Mouse (Mus musculus) testis, adult 2 months (tissue): ENCODE results near the gene Fam221b. TPM values are rescaled to one million over a fixed set of nuclear protein-coding genes. Genes with fewer than 3 reads are reported as not detected.

Experiments
- H3K27ac ChIP-seq: fragments of 200-500 bp; 2 replicates; pipeline ENCODE4 v1.5.1; 2012; ENCODE audit warnings: low read depth, low read length; ENCODE audit not compliant: control insufficient read depth, insufficient read depth
- H3K27me3 ChIP-seq: fragments of 200-500 bp; 2 replicates; pipeline ENCODE4 v1.6.1; 2012; ENCODE audit warnings: mild to moderate bottlenecking, low read length, moderate library complexity; ENCODE audit not compliant: control insufficient read depth, insufficient read depth
- H3K36me3 ChIP-seq: fragments of 200-500 bp; 2 replicates; pipeline ENCODE4 v1.6.1; 2012; ENCODE audit warnings: mild to moderate bottlenecking, low read length; ENCODE audit not compliant: control insufficient read depth, insufficient read depth
- H3K4me1 ChIP-seq: fragments of 200-500 bp; 2 replicates; pipeline ENCODE4 v1.6.1; 2012; ENCODE audit warnings: low read length; ENCODE audit not compliant: control insufficient read depth, insufficient read depth
- H3K4me3 ChIP-seq: fragments of 200-500 bp; 2 replicates; pipeline ENCODE4 v1.5.1; 2012; ENCODE audit warnings: low read depth, mild to moderate bottlenecking, low read length, moderate library complexity, mixed read lengths; ENCODE audit not compliant: control insufficient read depth
- CTCF ChIP-seq: fragments of 200-500 bp; IDR thresholded peaks from 2 replicates; pipeline ENCODE4 v1.5.1; 2012; ENCODE audit warnings: low read depth, mild to moderate bottlenecking, inconsistent platforms, low read length, moderate library complexity; ENCODE audit not compliant: control insufficient read depth, insufficient read depth, insufficient replicate concordance
- POLR2A ChIP-seq: fragments of 200-500 bp; IDR thresholded peaks from 2 replicates; pipeline ENCODE4 v1.6.1; 2012; ENCODE audit warnings: low read depth, mild to moderate bottlenecking, inconsistent platforms, low read length, moderate library complexity; ENCODE audit not compliant: control insufficient read depth
- polyA plus RNA-seq: library from polyadenylated mRNA; depleted of rRNA; stranded (reverse); fragments of >200 nt; gene quantifications from 2 replicates; pipeline ENCODE4 v1.2.3, GENCODE M21; 2012

The Fam221b gene
- polyA plus RNA-seq, 1 experiment, result 185 TPM

DNA sequence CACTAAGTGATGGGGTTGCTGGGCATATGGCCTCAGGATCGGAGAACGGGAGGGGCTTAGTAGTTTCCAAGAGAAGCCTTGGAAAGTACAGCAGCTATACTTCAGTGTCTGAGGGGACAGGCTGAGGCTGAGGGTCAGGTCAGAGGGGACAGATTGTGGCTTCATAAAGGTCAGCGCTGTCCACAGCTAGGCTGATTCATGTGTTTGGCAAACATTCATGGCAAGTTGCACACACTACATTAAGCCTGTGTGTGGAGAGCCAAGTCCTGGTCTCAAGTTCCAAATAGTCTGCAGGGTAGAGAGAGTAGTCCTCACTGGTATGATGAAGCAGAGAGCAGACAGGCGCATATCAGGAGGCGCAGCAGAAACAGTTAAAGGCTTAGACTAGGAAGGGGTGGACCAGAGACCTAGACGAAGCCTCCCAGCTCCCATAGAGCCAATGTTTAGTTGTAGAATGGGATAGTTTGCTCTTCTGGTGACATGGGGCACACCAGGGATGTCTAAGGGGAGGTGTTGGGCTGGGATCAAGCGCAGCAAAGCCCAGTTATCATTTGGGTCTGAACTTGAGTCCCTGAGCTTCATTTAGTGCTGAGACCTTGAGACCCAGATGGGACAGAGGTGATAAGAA, 10.6 kb upstream of the Fam221b start:
- Histone ChIP-seq H3K36me3 (no peaks in the 10 kb centered on the region; the same call in 1 of the 2 replicates), H3K27ac (no peak overlapping the region), H3K27me3 (no peaks in the 10 kb centered on the region), H3K4me1 (no peaks in the 10 kb centered on the region), H3K4me3 (no peak overlapping the region)
- TF ChIP-seq CTCF (no peak), POLR2A (no peak)

DNA sequence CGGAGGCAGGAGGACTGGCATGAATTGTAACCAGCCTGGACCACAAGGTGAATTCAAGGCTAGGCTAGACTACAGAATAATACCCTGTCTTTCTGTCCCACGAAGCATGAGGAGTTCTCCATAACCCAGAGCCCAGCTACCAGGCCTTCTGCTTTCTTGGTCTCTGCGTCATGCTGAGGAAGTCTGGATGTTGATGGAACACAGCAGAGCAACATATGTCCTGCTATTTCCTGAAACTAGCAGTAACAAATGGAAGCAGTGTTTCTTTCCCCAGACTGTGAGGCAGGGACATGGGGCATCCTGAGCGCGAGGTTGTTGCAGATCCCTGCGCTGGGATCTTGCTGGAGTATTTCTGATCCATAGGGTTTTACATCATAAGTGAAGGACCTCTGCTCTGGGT, 9.6 kb upstream of the Fam221b start:
- H3K36me3 ChIP-seq, result no peaks in the 10 kb centered on the region; the same call in none of the 2 replicates
- TF ChIP-seq POLR2A (no peak), CTCF (no peak)
- no peak overlapping the region for H3K27ac ChIP-seq
- H3K27me3 ChIP-seq, result no peaks in the 10 kb centered on the region
- no peaks in the 10 kb centered on the region for H3K4me1 ChIP-seq
- no peak overlapping the region for H3K4me3 ChIP-seq

DNA sequence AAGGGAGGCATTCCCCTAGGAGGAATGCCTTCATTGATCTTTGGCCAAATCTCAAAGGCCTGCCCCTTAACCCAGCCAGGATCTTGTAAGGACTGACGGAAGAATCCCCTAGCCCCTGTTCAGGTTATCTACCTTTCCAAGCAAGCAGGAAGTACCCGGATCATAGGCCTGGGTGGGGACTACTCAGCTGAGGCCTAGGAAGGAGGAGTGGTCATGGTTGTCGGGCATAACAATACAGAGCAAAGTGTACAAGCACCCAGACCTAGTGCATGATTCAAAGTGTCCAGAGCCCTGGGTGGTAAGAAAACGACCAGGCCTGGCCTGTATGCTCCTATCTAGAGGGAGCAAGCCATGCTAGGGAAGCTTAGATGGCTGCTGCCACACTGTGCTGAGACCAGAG, 6.7 kb upstream of the Fam221b start:
- no peak overlapping the region for H3K27ac ChIP-seq
- H3K27me3 ChIP-seq, result no peaks in the 10 kb centered on the region
- H3K36me3 ChIP-seq, result no peaks in the 10 kb centered on the region; the same call in none of the 2 replicates
- no peaks in the 10 kb centered on the region for H3K4me1 ChIP-seq
- no peak overlapping the region for H3K4me3 ChIP-seq
- TF ChIP-seq POLR2A (no peak), CTCF (no peak)

DNA sequence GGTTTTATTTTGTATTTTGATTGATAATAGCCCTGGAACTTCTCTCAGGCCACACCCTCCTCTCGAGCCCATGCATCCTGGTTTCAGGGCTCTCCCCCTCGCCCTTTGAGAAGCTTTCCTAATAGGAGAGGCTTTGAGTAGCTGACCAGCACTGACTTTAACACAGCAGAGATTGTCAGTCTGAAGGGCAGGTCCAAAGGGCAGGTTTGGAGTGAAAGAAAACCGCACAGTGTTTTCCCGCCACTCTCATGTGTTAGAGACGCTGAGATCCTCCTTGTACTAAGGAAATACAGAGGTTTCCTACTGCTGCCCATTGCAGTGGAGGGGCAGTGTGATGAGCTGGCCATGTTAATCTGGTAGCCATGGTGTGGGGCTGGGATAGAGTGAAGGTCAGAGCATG, 6.0 kb upstream of the Fam221b start:
- TF ChIP-seq CTCF, result no peak
- no peak for TF ChIP-seq POLR2A
- H3K27me3 ChIP-seq, result no peaks in the 10 kb centered on the region
- H3K27ac ChIP-seq, result no peak overlapping the region
- H3K4me1 ChIP-seq, result peaks cover 1% of the 10 kb centered on the region
- no peaks in the 10 kb centered on the region; the same call in none of the 2 replicates for H3K36me3 ChIP-seq
- H3K4me3 ChIP-seq, result no peak overlapping the region

DNA sequence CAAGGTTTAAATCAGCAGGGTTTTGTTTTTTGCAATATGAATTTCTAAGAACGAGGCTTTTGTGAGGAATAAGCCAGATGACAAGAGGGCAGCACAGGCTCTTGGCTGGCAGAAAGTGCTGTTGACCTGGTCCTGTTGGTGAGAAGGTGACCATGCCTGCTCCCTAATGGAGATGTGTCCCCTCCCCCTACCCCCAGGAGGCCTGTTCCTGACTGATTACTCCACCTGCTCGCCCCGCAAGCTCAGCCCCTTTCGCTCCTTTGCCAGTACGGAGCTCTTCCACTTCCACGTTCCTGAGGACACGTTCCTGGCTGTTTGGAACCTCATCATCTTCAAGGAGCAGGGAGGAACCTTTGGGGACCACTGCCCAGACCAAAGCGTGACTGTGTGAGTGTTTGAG, 4.8 kb upstream of the Fam221b start:
- TF ChIP-seq POLR2A (no peak), CTCF (no peak)

DNA sequence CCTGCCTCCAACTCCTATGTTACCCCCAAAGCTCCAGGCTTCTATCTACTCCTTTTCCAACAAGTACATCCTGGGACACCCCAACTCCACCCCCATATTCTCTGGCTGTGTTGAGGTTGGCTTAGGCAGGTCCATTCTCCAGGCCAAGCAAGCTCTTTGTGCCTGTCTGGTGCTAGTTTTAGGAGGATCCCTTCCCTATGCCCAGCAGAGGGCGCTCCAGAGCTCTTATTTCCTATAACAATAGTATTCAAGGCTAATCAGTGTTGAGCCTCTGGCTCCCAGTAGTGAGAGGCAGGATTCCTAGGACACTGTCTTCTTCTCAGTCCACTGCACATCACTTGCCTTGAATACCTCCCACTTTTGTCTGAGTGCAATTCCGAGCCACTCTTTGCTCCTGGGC, 3.1 kb upstream of the Fam221b start:
- H3K4me3 ChIP-seq, result no peak overlapping the region
- H3K27ac ChIP-seq, result no peak overlapping the region
- no peaks in the 10 kb centered on the region for H3K27me3 ChIP-seq
- TF ChIP-seq CTCF (peak; percentile 53; the same call in 1 of the 2 replicates), POLR2A (no peak)
- peaks cover 13% of the 10 kb centered on the region for H3K4me1 ChIP-seq
- H3K36me3 ChIP-seq, result no peaks in the 10 kb centered on the region; the same call in none of the 2 replicates

More for the DNA sequence above, 4.8 kb upstream of the Fam221b start:
- H3K36me3 ChIP-seq, result no peaks in the 10 kb centered on the region; the same call in none of the 2 replicates
- H3K27me3 ChIP-seq, result no peaks in the 10 kb centered on the region
- no peak overlapping the region for H3K4me3 ChIP-seq
- H3K27ac ChIP-seq, result no peak overlapping the region
- peaks cover 9% of the 10 kb centered on the region for H3K4me1 ChIP-seq

DNA sequence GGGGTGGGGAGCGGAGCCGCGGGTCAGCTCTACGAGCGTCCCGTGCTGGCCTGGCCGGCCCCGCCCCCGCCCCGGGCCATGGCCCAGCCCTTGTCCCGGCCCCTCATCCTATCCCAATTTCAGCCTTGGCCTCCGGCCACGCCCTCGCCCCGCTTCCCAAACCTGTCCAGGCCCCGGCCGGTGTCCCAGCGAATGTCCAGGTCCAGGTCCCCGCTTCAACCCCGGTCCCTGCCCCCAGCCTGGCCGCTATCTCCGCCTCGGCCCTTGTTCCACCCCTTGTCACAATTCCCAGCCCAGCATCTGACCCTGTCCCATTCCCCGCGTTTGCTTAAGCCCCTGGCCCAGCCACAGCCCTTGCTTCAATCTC, 466 bp upstream of the Fam221b start:
- Histone ChIP-seq H3K4me3 (peak overlapping the region; percentile 86), H3K36me3 (no peaks in the 10 kb centered on the region; the same call in 1 of the 2 replicates), H3K4me1 (peaks cover 13% of the 10 kb centered on the region), H3K27ac (peak overlapping the region; percentile 72), H3K27me3 (no peaks in the 10 kb centered on the region)
- no peak for TF ChIP-seq CTCF
- no peak; the same call in 1 of the 2 replicates for TF ChIP-seq POLR2A

DNA sequence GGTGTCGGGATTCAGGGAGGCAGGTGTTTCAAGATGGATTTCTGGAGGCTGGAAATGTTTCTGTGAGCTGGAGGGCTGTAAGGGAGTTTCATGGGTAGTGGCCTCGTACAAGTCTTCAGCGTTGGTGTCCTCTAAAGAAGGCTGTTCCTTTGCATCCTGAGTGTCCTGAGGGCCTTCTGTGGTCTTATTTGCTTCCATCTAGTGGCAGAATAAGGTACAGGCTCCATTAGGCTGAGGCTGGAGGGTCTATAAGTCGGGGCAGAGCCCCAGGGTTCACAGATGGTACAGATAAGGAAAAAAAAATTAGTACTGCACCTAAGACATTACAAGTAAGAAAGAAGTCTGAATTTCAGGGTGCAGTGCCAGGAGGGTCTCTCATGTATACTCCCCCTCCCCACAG, 2.5 kb downstream of the Fam221b start:
- Histone ChIP-seq H3K27me3 (no peaks in the 10 kb centered on the region), H3K4me3 (peak overlapping the region; percentile 86), H3K27ac (no peak overlapping the region), H3K4me1 (peaks cover 13% of the 10 kb centered on the region), H3K36me3 (no peaks in the 10 kb centered on the region)
- TF ChIP-seq CTCF (no peak), POLR2A (no peak)
